Mouse (Mus musculus) MEL (cell line): Measurements from ENCODE around the gene Mdc1. TPM values are rescaled to one million over a fixed set of nuclear protein-coding genes. Genes with fewer than 3 reads are reported as not detected.

Experiments
- DNase-seq: peaks from one replicate; pipeline ENCODE4 v3.0.0; 2011; ENCODE audit warnings: low read depth, low spot score
- H3K27ac ChIP-seq: 2 replicates; pipeline ENCODE4 v1.5.1; 2012; ENCODE audit warnings: low read depth, mild to moderate bottlenecking, control low read depth, low read length, moderate library complexity; ENCODE audit not compliant: control insufficient read depth
- H3K27me3 ChIP-seq, 2 experiments: fragments of 150-350 bp in 1 of 2; sonication (generic) in 1 of 2; 2 replicates each; pipeline ENCODE4 v1.6.1; 2012; ENCODE audit warnings: low read length in 2 of 2, mild to moderate bottlenecking in 2 of 2, improper control_type of control experiment in 1 of 2, moderate library complexity in 1 of 2; ENCODE audit not compliant: insufficient read depth in 2 of 2, control insufficient read depth in 1 of 2
- H3K36me3 ChIP-seq, 2 experiments: 2 replicates each; pipeline ENCODE4 v1.6.1; 2012 to 2014; ENCODE audit warnings: low read length in 2 of 2, improper control_type of control experiment in 1 of 2, inconsistent platforms in 1 of 2, mild to moderate bottlenecking in 1 of 2; ENCODE audit not compliant: insufficient read depth in 2 of 2, control insufficient read depth in 1 of 2
- H3K4me1 ChIP-seq, 2 experiments: fragments of 150-350 bp in 1 of 2; sonication (generic) in 1 of 2; 2 replicates each; pipeline ENCODE4 v1.6.1; 2012; ENCODE audit warnings: low read length in 2 of 2, improper control_type of control experiment in 1 of 2, mild to moderate bottlenecking in 1 of 2; ENCODE audit not compliant: insufficient read depth in 2 of 2, control insufficient read depth in 1 of 2
- H3K4me3 ChIP-seq, 2 experiments: fragments of 150-350 bp in 1 of 2; sonication (generic) in 1 of 2; 2 replicates each; pipeline ENCODE4 v1.5.1; 2012; ENCODE audit warnings: low read depth in 2 of 2, low read length in 2 of 2, mild to moderate bottlenecking in 2 of 2, moderate library complexity in 2 of 2, control low read depth in 1 of 2, improper control_type of control experiment in 1 of 2; ENCODE audit not compliant: control insufficient read depth in 1 of 2, insufficient read depth in 1 of 2
- H3K79me2 ChIP-seq: 2 replicates; pipeline ENCODE4 v1.6.1; 2012; ENCODE audit warnings: mild to moderate bottlenecking, low read length, moderate library complexity; ENCODE audit not compliant: control insufficient read depth, poor library complexity, insufficient read depth
- H3K9ac ChIP-seq: 2 replicates; pipeline ENCODE4 v1.6.1; 2012; ENCODE audit warnings: low read depth, mild to moderate bottlenecking, control low read depth, low read length, moderate library complexity; ENCODE audit not compliant: control insufficient read depth, poor library complexity, severe bottlenecking
- H3K9me3 ChIP-seq: fragments of 150-350 bp; sonication (generic); replicated peaks from 2 replicates; pipeline ENCODE4 v1.6.1; 2012; ENCODE audit warnings: mild to moderate bottlenecking, low read length, improper control_type of control experiment, moderate library complexity; ENCODE audit not compliant: insufficient read depth
- BHLHE40 ChIP-seq: IDR thresholded peaks from 2 replicates; pipeline ENCODE4 v1.6.1; 2012; ENCODE audit warnings: low read depth, mild to moderate bottlenecking, inconsistent platforms, low read length, improper control_type of control experiment, borderline replicate concordance
- CHD1 ChIP-seq: IDR thresholded peaks from 2 replicates; pipeline ENCODE4 v1.6.1; 2012; ENCODE audit warnings: low read depth, mild to moderate bottlenecking, inconsistent platforms, low read length, improper control_type of control experiment
- EP300 ChIP-seq, 2 experiments: IDR thresholded peaks; 2 replicates each; pipeline ENCODE4 v1.6.1; 2011; ENCODE audit warnings: improper control_type of control experiment in 2 of 2, low read length in 2 of 2, low read depth in 1 of 2, mild to moderate bottlenecking in 1 of 2
- ETS1 ChIP-seq: IDR thresholded peaks from 2 replicates; pipeline ENCODE4 v1.6.1; 2012; ENCODE audit warnings: low read depth, mild to moderate bottlenecking, inconsistent platforms, low read length, improper control_type of control experiment, moderate library complexity
- GABPA ChIP-seq: IDR thresholded peaks from 2 replicates; pipeline ENCODE4 v1.6.1; 2012; ENCODE audit warnings: low read depth, mild to moderate bottlenecking, inconsistent platforms, low read length, improper control_type of control experiment, moderate library complexity
- GATA1 ChIP-seq: IDR thresholded peaks from 2 replicates; pipeline ENCODE4 v1.6.1; 2011; ENCODE audit warnings: low read depth, low read length, improper control_type of control experiment
- HCFC1 ChIP-seq: IDR thresholded peaks from 2 replicates; pipeline ENCODE4 v1.6.1; 2012; ENCODE audit warnings: low read depth, mild to moderate bottlenecking, inconsistent platforms, low read length, improper control_type of control experiment, moderate library complexity
- MAFK ChIP-seq: IDR thresholded peaks from 2 replicates; pipeline ENCODE4 v1.6.1; 2011; ENCODE audit warnings: low read depth, mild to moderate bottlenecking, low read length, improper control_type of control experiment, borderline replicate concordance
- MAZ ChIP-seq: IDR thresholded peaks from 2 replicates; pipeline ENCODE4 v1.6.1; 2012; ENCODE audit warnings: low read depth, mild to moderate bottlenecking, inconsistent platforms, low read length, improper control_type of control experiment
- MEF2A ChIP-seq: IDR thresholded peaks from 2 replicates; pipeline ENCODE4 v1.6.1; 2014; ENCODE audit warnings: low read depth, mild to moderate bottlenecking, inconsistent platforms, low read length, improper control_type of control experiment; ENCODE audit not compliant: poor library complexity, insufficient replicate concordance, severe bottlenecking; ENCODE audit errors: extremely low read depth
- MXI1 ChIP-seq: IDR thresholded peaks from 2 replicates; pipeline ENCODE4 v1.6.1; 2011; ENCODE audit warnings: mild to moderate bottlenecking, low read depth, low read length, improper control_type of control experiment
- NELFE ChIP-seq: IDR thresholded peaks from 2 replicates; pipeline ENCODE4 v1.6.1; 2011; ENCODE audit warnings: low read depth, low read length, improper control_type of control experiment
- POLR2A ChIP-seq, 2 experiments: IDR thresholded peaks; 2 replicates each; pipeline ENCODE4 v1.6.1; 2011 to 2012; ENCODE audit warnings: low read length in 2 of 2, mild to moderate bottlenecking in 2 of 2, control low read depth in 1 of 2, improper control_type of control experiment in 1 of 2, low read depth in 1 of 2, moderate library complexity in 1 of 2; ENCODE audit not compliant: control insufficient read depth in 1 of 2, insufficient read depth in 1 of 2, poor library complexity in 1 of 2
- POLR2AphosphoS2 ChIP-seq: IDR thresholded peaks from 2 replicates; pipeline ENCODE4 v1.6.1; 2011; ENCODE audit warnings: low read length, improper control_type of control experiment
- POLR2AphosphoS5 ChIP-seq: IDR thresholded peaks from 2 replicates; pipeline ENCODE4 v1.6.1; 2012; ENCODE audit warnings: low read depth, borderline replicate concordance, mild to moderate bottlenecking, inconsistent platforms, low read length, moderate library complexity, mixed read lengths
- RAD21 ChIP-seq: IDR thresholded peaks from 2 replicates; pipeline ENCODE4 v1.6.1; 2011; ENCODE audit warnings: mild to moderate bottlenecking, low read depth, low read length, improper control_type of control experiment
- SIN3A ChIP-seq: IDR thresholded peaks from 2 replicates; pipeline ENCODE4 v1.6.1; 2012; ENCODE audit warnings: low read length, improper control_type of control experiment, inconsistent platforms
- TAL1 ChIP-seq: IDR thresholded peaks from 2 replicates; pipeline ENCODE4 v1.6.1; 2012; ENCODE audit warnings: mild to moderate bottlenecking, inconsistent platforms, low read length, moderate library complexity, mixed read lengths
- TBP ChIP-seq: IDR thresholded peaks from 2 replicates; pipeline ENCODE4 v1.8.0; 2011; ENCODE audit warnings: low read depth, low read length, improper control_type of control experiment
- UBTF ChIP-seq: IDR thresholded peaks from 2 replicates; pipeline ENCODE4 v1.6.1; 2012; ENCODE audit warnings: low read depth, mild to moderate bottlenecking, inconsistent platforms, low read length, improper control_type of control experiment, moderate library complexity, borderline replicate concordance; ENCODE audit not compliant: insufficient read depth
- USF1 ChIP-seq: IDR thresholded peaks from 2 replicates; pipeline ENCODE4 v1.6.1; 2014; ENCODE audit warnings: low read depth, mild to moderate bottlenecking, inconsistent platforms, low read length, improper control_type of control experiment, moderate library complexity
- USF2 ChIP-seq, 2 experiments: IDR thresholded peaks; 2 replicates each; pipeline ENCODE4 v1.6.1; 2011 to 2012; ENCODE audit warnings: improper control_type of control experiment in 2 of 2, low read length in 2 of 2, borderline replicate concordance in 1 of 2, inconsistent platforms in 1 of 2, low read depth in 1 of 2, mild to moderate bottlenecking in 1 of 2; ENCODE audit not compliant: insufficient read depth in 1 of 2
- ZKSCAN1 ChIP-seq: IDR thresholded peaks from 2 replicates; pipeline ENCODE4 v1.6.1; 2012; ENCODE audit warnings: low read depth, mild to moderate bottlenecking, inconsistent platforms, low read length, improper control_type of control experiment, moderate library complexity
- polyA plus RNA-seq, 2 experiments: library from polyadenylated mRNA; stranded (reverse) in 1 of 2; unstranded in 1 of 2; fragments of >175 nt in 1 of 2; fragments of >200 nt in 1 of 2; gene quantifications; 2 replicates each; pipeline versions ENCODE4 v1.2.1 to v1.2.4; 2012; ENCODE audit warnings: low replicate concordance in 2 of 2, low read depth in 1 of 2; ENCODE audit not compliant: insufficient read length in 2 of 2, insufficient read depth in 1 of 2, missing spikeins in 1 of 2
- total RNA-seq: library from RNA; depleted of rRNA; stranded (reverse); fragments of 300-350 nt; gene quantifications from 2 replicates; pipeline ENCODE4 v1.2.3, GENCODE M21; 2012

Mdc1 gene
- total and polyA plus RNA-seq, 3 experiments: 15.0 to 77.9 (median 46.6) TPM

- H3K4me3 ChIP-seq: no peak overlapping the region
- no peaks in the 10 kb centered on the region; the same call in 1 of the 2 replicates for H3K79me2 ChIP-seq
- peaks cover 3 to 14% of the 10 kb centered on the region in 2 experiments; a peak in 3 of 4 replicates for H3K36me3 ChIP-seq
- peaks cover 3 to 22% of the 10 kb centered on the region in 2 experiments; a peak in 3 of 4 replicates for H3K4me1 ChIP-seq
- no peaks in the 10 kb centered on the region for H3K9me3 ChIP-seq
- TF ChIP-seq MXI1 (no peak), POLR2A (IDR thresholded peaks at IDR 0.05; ENCODE audit: control insufficient read depth in 1 of 2, insufficient read depth in 1 of 2, low read depth in 1 of 2, low read length in 2 of 2, poor library complexity in 1 of 2) (no peak), CHD1 (no peak), POLR2AphosphoS2 (0 out of 2 replicates have a peak, but pooled peaks have one; percentile 15), MEF2A (no peak)
- DNase-seq: no peak
- H3K9ac ChIP-seq: no peak overlapping the region
- no peaks in the 10 kb centered on the region for H3K27me3 ChIP-seq
- no peak overlapping the region for H3K27ac ChIP-seq
Observed at GRCm38 (mm10) chr17:35859835-35860234, 18.5 kb downstream of the Mdc1 start.

- Histone ChIP-seq H3K27ac (peak overlapping the region; percentile 10; the same call in 1 of the 2 replicates), H3K79me2 (no peaks in the 10 kb centered on the region; the same call in 1 of the 2 replicates), H3K36me3 (peaks cover 3 to 17% of the 10 kb centered on the region in 2 experiments; a peak in 3 of 4 replicates)
Observed at GRCm38 (mm10) chr17:35860831-35861197, 19.5 kb downstream of the Mdc1 start.

GRCm38 (mm10) chr17:35861198-35861857, 20.0 kb downstream of the Mdc1 start, which contains the start of gene Nrm:
Gene Nrm (plus strand): TSS chr17:35861318.
- peaks cover 3 to 25% of the 10 kb centered on the region in 2 experiments for H3K4me1 ChIP-seq
- peak within 1 kb of the TSS; percentile 80 for H3K27ac ChIP-seq
- peak; percentile 94 for DNase-seq
- H3K79me2 ChIP-seq: peaks cover 2% of the 10 kb centered on the region; the same call in 1 of the 2 replicates
- no peaks in the 10 kb centered on the region for H3K9me3 ChIP-seq
- H3K4me3 ChIP-seq: peak within 1 kb of the TSS; percentile 60 to 67
- H3K36me3 ChIP-seq: peaks cover 3 to 17% of the 10 kb centered on the region in 2 experiments; a peak in 3 of 4 replicates
- H3K9ac ChIP-seq: peak within 1 kb of the TSS; percentile 78
- no peaks in the 10 kb centered on the region for H3K27me3 ChIP-seq
- TF ChIP-seq USF1 (no peak), RAD21 (no peak), ZKSCAN1 (no peak), MAFK (no peak), MAZ (no peak), POLR2A (IDR thresholded peaks at IDR 0.05; ENCODE audit: control insufficient read depth in 1 of 2, insufficient read depth in 1 of 2, low read depth in 1 of 2, low read length in 2 of 2, poor library complexity in 1 of 2) (peak; percentile 53 to 69; a peak in 2 of 4 replicates), EP300 (IDR thresholded peaks at IDR 0.05; ENCODE audit: low read depth in 1 of 2, low read length in 2 of 2) (peak; percentile 70 to 77), POLR2AphosphoS5 (no peak), GABPA (no peak), TAL1 (peak; percentile 40; the same call in 1 of the 2 replicates), BHLHE40 (peak; percentile 67), SIN3A (peak; percentile 67; the same call in 1 of the 2 replicates), HCFC1 (peak; percentile 38; the same call in 1 of the 2 replicates), NELFE (0 out of 2 replicates have a peak, but pooled peaks have one; percentile 33), MEF2A (no peak), GATA1 (peak; percentile 81), USF2 (IDR thresholded peaks at IDR 0.05; ENCODE audit: borderline replicate concordance in 1 of 2, insufficient read depth in 1 of 2, low read depth in 1 of 2, low read length in 2 of 2) (no peak), TBP (peak; percentile 60), ETS1 (peak; percentile 78; the same call in 1 of the 2 replicates)

More at GRCm38 (mm10) chr17:35860831-35861197, 19.5 kb downstream of the Mdc1 start:
- DNase-seq: no peak
- peak overlapping the region; percentile 33 to 60 for H3K4me3 ChIP-seq
- TF ChIP-seq GABPA (no peak), UBTF (0 out of 2 replicates have a peak, but pooled peaks have one; percentile 20), ETS1 (0 out of 2 replicates have a peak, but pooled peaks have one; percentile 10)
- TF ChIP-seq, all 39 proteins: peak for 2
- Histone ChIP-seq H3K9me3 (no peaks in the 10 kb centered on the region), H3K9ac (peak overlapping the region; percentile 78), H3K27me3 (no peaks in the 10 kb centered on the region), H3K4me1 (peaks cover 3 to 25% of the 10 kb centered on the region in 2 experiments; a peak in 3 of 4 replicates)
